Mouse (Mus musculus): ENCODE data around the gene Ppard.

The Ppard gene

DNA sequence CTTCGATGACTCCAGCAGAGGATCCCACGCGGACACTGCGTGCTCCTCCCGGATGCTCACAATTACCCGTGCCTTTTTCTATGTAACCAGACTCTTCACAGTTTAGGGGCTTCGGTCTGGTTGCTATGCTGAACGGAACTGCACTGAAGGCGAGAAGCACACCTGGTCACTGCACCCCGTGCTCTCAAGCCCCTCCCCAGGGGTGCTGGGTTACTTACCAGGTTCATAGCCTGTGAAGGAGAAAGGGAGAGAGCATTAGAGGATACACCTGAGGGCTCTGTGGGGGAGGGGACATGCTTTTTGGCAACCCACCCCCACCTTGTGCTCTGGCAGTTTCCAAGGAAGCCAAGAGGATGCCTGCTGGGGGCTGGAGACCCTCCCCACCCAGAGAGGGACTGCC is 102.8 kb downstream of the Ppard start:
- WGBS, result 82% methylated on average over 10 of the region's 10 CpGs

- WGBS, result 91% methylated on average over 7 of the region's 7 CpGs
These were observed 105.0 kb downstream of the Ppard start for GRCm38 (mm10) chr17:28337547-28337946.

GRCm38 (mm10) chr17:28340578-28340977 is 108.1 kb downstream of the Ppard start:
- 77% methylated on average over 7 of the region's 7 CpGs for WGBS

DNA sequence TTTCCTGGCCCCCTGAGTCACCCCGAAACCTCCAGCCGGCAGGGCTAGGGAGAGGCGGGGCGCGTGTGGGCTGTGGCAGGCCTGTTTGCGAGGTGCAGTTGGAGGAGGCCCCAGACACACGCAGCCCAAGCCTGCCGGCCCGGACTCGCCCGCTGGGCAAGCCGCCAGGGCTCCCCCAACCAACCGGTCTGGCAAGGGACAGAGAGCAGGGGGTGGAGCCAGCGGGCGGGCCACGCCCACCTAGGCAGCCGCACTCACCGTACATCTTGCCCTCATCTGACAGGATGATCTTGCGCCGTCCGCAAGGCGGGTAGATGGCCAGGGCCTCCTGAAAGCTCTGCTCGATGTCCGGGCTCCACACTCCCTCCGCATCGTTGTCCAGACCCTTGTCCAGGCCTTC is 108.6 kb downstream of the Ppard start:
- 20% methylated on average over 26 of the region's 26 CpGs for WGBS

- 50% methylated on average over 4 of the region's 4 CpGs for WGBS
These were observed 111.6 kb downstream of the Ppard start for GRCm38 (mm10) chr17:28344050-28344607.

DNA sequence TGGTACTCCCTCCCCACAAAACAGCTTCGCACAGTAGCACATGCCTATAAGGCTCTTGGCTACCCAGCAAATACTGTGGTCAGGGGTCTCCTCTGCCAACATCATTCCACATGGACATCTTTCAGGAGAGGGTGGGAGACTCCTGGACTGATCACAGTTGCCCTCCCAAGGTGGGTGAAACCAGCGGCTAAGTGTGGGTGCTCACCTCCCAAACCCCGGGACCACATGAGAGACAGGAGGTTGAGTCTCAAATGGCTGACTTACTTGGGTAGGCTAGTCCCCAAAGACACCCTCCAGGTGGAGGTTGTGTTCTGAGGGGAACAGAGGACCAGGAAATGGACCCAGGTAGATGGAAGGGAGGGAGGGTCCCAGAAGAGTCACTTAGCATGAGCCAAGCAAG is 112.2 kb downstream of the Ppard start:
- 86% methylated on average over 3 of the region's 3 CpGs for WGBS

DNA sequence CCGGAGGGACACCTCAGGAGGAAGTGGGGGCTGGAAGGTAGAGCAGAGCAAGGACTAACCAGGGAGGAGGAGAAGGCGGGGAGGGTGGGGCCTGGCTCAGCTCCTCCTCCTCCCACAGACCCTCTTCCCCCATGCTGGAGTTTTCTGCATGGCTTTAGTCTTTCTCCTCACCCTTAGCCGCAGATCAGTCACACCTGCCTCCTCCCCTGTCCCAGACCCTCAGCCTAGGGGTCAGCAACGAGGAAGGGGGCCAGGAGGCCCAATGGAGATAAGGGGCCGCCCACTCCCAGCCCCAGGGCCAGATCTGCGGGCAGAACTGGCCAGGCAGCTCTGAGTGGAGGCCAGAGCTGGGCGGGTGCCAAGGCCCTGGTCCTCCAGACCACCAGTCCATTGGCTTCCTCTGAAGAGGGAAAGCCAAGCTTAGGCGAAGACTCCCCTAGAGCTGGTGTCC is 112.8 kb downstream of the Ppard start:
- WGBS, result 40% methylated on average over 8 of the region's 8 CpGs

DNA sequence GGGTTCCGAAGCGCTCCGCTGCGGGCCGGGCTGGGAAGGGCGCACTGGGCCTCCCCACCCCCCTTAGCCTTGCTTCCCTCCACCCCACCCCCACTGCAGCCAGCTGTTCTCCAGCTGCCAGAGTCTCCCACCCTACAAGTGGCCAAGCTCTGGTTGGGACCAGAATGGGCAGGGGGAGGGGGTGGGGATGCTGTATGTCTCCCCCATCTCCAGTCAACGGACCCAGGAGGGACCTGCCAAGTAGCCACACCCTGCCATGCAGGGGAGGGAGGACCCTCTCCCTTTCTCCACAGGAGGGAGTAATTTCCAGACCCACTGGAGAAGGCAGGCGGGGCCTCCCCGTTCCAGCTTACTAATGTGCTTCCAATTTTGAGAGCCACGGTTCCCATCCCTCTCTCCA is 113.4 kb downstream of the Ppard start:
- WGBS, result 48% methylated on average over 10 of the region's 10 CpGs

DNA sequence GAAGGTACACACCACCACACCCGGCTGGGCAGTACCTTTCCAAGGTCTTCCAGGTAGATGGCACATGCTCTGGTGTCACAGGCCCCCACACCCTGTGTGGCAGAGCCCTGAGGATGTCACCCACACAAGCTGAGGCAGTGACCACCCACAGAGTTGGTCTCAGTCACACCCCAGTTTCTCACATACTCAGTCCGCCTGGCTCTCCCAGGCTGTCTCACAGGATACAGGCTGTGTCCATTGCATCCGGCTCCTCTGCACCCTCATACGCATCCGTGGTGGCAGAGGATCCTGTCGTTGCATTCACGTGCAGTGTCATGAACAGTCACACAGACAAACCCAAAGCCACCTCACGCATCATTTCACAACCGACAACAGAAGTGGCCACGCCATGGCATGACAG is 114.8 kb downstream of the Ppard start:
- 82% methylated on average over 10 of the region's 10 CpGs for WGBS

- 81% methylated on average over 6 of the region's 6 CpGs for WGBS
These were observed 115.7 kb downstream of the Ppard start for GRCm38 (mm10) chr17:28348211-28348610.

- WGBS, result 54% methylated on average over 13 of the region's 13 CpGs
These were observed 116.9 kb downstream of the Ppard start for GRCm38 (mm10) chr17:28349264-28349880.

- 2% methylated on average over 43 of the region's 54 CpGs for WGBS
These were observed 117.5 kb downstream of the Ppard start for GRCm38 (mm10) chr17:28349901-28350465.

DNA sequence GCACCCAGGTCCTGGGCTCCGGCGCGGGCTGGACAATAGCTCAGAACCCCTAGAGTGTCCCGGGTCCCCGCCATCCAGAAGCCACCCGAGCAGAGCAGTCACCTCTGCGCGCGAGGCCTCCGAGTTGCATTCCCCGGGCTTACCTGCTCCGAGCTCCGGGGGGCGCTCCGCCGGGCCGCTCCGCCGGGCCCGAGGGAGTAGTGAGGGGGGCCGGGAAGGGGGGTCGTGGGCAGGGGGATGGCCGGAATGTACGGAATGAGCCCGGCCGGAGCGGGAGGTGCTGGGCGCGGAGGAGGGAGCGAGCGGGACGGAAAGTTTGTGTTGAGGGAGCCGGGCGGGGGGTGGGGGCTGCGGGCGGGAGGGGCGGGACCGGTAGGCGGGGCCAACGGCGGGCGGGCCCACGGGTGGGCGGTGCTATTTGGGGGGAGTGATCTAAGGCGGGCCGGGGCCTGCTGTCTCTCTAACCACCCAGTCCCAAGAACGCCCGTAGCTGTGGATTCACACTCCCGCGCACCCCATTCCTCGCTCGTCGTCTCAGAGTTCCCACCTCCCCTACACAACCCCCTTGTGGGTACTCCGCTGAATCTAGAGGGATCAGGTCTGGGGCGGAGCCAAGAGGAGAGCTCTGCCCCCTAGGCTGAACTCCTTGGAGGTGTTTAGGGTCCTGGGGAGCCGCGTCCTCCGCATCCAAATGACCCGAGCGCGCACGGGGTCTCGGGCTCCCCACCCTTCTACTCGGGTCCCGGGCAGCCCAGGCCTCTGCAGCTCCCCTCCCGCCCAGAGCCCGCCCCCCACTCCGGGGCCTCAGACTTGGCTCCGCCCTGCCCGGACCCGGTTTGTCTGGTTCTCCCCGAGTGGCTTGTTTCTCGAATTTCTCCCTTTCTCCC is 118.2 kb downstream of the Ppard start, which contains the start of gene Tead3:
Gene Tead3, minus strand, starts transcription at position 352 of the 887 bp plus-strand sequence.
- under 1% methylated on average over 66 of the region's 73 CpGs for WGBS

Measured in cerebral cortex, adult 2 months (tissue).